Mouse (Mus musculus): Measurements from ENCODE around the gene Tcaim. TPM values are rescaled to one million over a fixed set of nuclear protein-coding genes. Genes with fewer than 3 reads are reported as not detected.

Tcaim gene
- total and polyA plus RNA-seq, 3 experiments: 2.7 to 3.6 TPM; not detected in 1

DNA sequence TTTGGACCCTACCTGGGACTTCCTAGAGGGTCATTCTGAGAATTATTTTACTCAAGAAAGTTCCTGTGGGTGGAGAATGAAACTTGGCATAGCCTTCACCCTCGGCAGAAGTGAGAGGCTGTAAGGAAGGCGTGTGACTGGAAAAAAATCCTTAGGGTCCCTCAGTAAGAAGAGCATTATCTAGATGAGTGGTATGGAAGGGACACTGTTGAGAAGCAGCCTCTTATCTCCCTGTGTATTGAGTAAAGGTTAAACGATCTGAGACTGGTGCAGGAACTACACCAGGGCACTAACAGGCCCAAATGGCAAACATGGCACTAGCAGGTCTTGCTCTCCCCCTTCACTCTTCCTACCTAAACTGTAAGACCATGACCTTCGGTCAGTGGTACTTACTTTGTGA, 60.9 kb downstream of the Tcaim start:
- H3K79me2 ChIP-seq (ENCODE audit: control insufficient read depth, insufficient read depth, low read length, poor library complexity): peaks cover 32% of the 10 kb centered on the region
- no peaks in the 10 kb centered on the region for H3K9me3 ChIP-seq (replicated peaks; ENCODE audit: insufficient read depth, low read length)
- TF ChIP-seq GATA1 (IDR thresholded peaks at IDR 0.05; ENCODE audit: low read depth, low read length) (0 out of 2 replicates have a peak, but pooled peaks have one; percentile 4), ZMIZ1 (IDR thresholded peaks at IDR 0.05; ENCODE audit: low read depth, low read length) (no peak)
- peak overlapping the region; percentile 48 for H3K27ac ChIP-seq (ENCODE audit: control insufficient read depth, low read depth, low read length)
- DNase-seq (ENCODE audit: low read depth, low spot score): no peak
- H3K36me3 ChIP-seq (ENCODE audit: control insufficient read depth in 1 of 2, insufficient read depth in 2 of 2, low read length in 2 of 2): peaks cover 13 to 18% of the 10 kb centered on the region in 2 experiments
- no peaks in the 10 kb centered on the region; a peak in 1 of 4 replicates for H3K27me3 ChIP-seq (ENCODE audit: control insufficient read depth in 1 of 2, insufficient read depth in 2 of 2, low read length in 2 of 2)
- peak overlapping the region; percentile 74 for H3K9ac ChIP-seq (ENCODE audit: control insufficient read depth, low read depth, low read length, poor library complexity, severe bottlenecking)
- H3K4me1 ChIP-seq (ENCODE audit: control insufficient read depth in 1 of 2, insufficient read depth in 2 of 2, low read length in 2 of 2): peaks cover 9 to 11% of the 10 kb centered on the region in 2 experiments
- peak overlapping the region; percentile 41 to 99 for H3K4me3 ChIP-seq (ENCODE audit: control insufficient read depth in 1 of 2, insufficient read depth in 1 of 2, low read depth in 2 of 2, low read length in 2 of 2)

DNA sequence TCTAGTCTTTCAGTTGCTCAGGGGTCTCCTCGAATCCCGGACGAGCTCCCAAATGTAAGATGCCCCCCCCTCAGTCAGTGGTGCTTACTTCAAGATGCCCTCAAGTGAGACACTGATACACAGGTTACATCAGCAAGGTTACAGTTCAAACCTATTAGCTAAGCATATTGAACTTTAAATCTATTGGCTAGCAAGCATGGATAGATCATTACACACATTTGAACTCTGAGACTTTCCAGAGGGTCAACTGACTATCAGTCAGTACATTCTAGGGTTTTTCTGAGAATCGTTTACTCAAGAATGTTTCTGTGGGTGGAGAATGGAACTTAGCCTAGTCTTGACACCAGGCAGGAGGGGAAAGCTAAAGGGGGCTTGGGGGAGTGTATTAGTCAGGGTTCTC, 67.3 kb downstream of the Tcaim start:
- H3K79me2 ChIP-seq (ENCODE audit: control insufficient read depth, insufficient read depth, low read length, poor library complexity): no peaks in the 10 kb centered on the region
- TF ChIP-seq MAZ (IDR thresholded peaks at IDR 0.05; ENCODE audit: low read depth, low read length) (no peak), MYC (IDR thresholded peaks at IDR 0.05; ENCODE audit: low read depth, low read length) (no peak), TBP (IDR thresholded peaks at IDR 0.05; ENCODE audit: low read depth, low read length) (no peak)
- no peaks in the 10 kb centered on the region for H3K9me3 ChIP-seq (replicated peaks; ENCODE audit: insufficient read depth, low read length)
- no peaks in the 10 kb centered on the region for H3K4me1 ChIP-seq (ENCODE audit: control insufficient read depth in 1 of 2, insufficient read depth in 2 of 2, low read length in 2 of 2)
- no peaks in the 10 kb centered on the region for H3K36me3 ChIP-seq (ENCODE audit: control insufficient read depth in 1 of 2, insufficient read depth in 2 of 2, low read length in 2 of 2)
- H3K4me3 ChIP-seq (ENCODE audit: control insufficient read depth in 1 of 2, insufficient read depth in 1 of 2, low read depth in 2 of 2, low read length in 2 of 2): no peak overlapping the region
- no peaks in the 10 kb centered on the region; a peak in 1 of 4 replicates for H3K27me3 ChIP-seq (ENCODE audit: control insufficient read depth in 1 of 2, insufficient read depth in 2 of 2, low read length in 2 of 2)
- H3K9ac ChIP-seq (ENCODE audit: control insufficient read depth, low read depth, low read length, poor library complexity, severe bottlenecking): no peak overlapping the region
- DNase-seq (ENCODE audit: low read depth, low spot score): no peak
- no peak overlapping the region for H3K27ac ChIP-seq (ENCODE audit: control insufficient read depth, low read depth, low read length)

DNA sequence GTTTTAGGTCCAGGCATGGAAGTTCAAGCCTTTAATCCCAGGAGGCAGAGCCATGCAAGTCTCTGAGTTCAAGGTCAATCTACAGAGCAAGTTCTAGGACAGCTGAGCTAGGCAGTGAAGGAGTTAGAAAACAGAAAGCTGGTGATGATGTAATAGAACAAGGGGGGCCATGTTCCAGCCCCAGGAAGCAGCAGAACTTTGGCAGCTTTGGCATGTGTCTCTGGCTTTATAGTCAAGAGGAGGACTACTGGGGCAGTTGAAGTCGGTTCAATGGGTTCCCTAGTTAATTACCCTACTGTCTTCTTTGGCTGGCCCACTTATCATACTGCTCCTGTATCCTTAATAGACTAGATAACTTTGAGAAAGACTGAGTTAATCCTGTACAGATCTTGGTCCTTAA, 69.3 kb downstream of the Tcaim start:
- no peak overlapping the region for H3K4me3 ChIP-seq (ENCODE audit: control insufficient read depth in 1 of 2, insufficient read depth in 1 of 2, low read depth in 2 of 2, low read length in 2 of 2)
- no peak overlapping the region for H3K9ac ChIP-seq (ENCODE audit: control insufficient read depth, low read depth, low read length, poor library complexity, severe bottlenecking)
- no peaks in the 10 kb centered on the region for H3K79me2 ChIP-seq (ENCODE audit: control insufficient read depth, insufficient read depth, low read length, poor library complexity)
- DNase-seq (ENCODE audit: low read depth, low spot score): no peak
- H3K36me3 ChIP-seq (ENCODE audit: control insufficient read depth in 1 of 2, insufficient read depth in 2 of 2, low read length in 2 of 2): no peaks in the 10 kb centered on the region
- H3K4me1 ChIP-seq (ENCODE audit: control insufficient read depth in 1 of 2, insufficient read depth in 2 of 2, low read length in 2 of 2): no peaks in the 10 kb centered on the region
- no peaks in the 10 kb centered on the region for H3K27me3 ChIP-seq (ENCODE audit: control insufficient read depth in 1 of 2, insufficient read depth in 2 of 2, low read length in 2 of 2)
- TF ChIP-seq POLR2A (IDR thresholded peaks at IDR 0.05; ENCODE audit: control insufficient read depth in 1 of 2, insufficient read depth in 1 of 2, low read depth in 1 of 2, low read length in 2 of 2, poor library complexity in 1 of 2) (no peak), USF2 (IDR thresholded peaks at IDR 0.05; ENCODE audit: borderline replicate concordance in 1 of 2, insufficient read depth in 1 of 2, low read depth in 1 of 2, low read length in 2 of 2) (no peak), SMC3 (IDR thresholded peaks at IDR 0.05; ENCODE audit: low read depth, low read length) (no peak), TBP (IDR thresholded peaks at IDR 0.05; ENCODE audit: low read depth, low read length) (no peak), EP300 (IDR thresholded peaks at IDR 0.05; ENCODE audit: low read depth in 1 of 2, low read length in 2 of 2) (no peak), E2F4 (IDR thresholded peaks at IDR 0.05; ENCODE audit: borderline replicate concordance, low read depth, low read length) (no peak), MXI1 (IDR thresholded peaks at IDR 0.05; ENCODE audit: low read depth, low read length) (no peak), MYB (IDR thresholded peaks at IDR 0.05; ENCODE audit: low read depth, low read length) (no peak), MYC (IDR thresholded peaks at IDR 0.05; ENCODE audit: low read depth, low read length) (no peak), TAL1 (IDR thresholded peaks at IDR 0.05; ENCODE audit: low read length) (no peak), ELF1 (IDR thresholded peaks at IDR 0.05; ENCODE audit: low read depth, low read length) (no peak), ZC3H11A (IDR thresholded peaks at IDR 0.05; ENCODE audit: low read depth, low read length) (no peak)
- H3K9me3 ChIP-seq (replicated peaks; ENCODE audit: insufficient read depth, low read length): no peaks in the 10 kb centered on the region
- no peak overlapping the region for H3K27ac ChIP-seq (ENCODE audit: control insufficient read depth, low read depth, low read length)
